Mouse (Mus musculus) embryonic facial prominence, embryonic 10.5 days (tissue): ENCODE measurements around the gene Lsm7. TPM values are rescaled to one million over a fixed set of nuclear protein-coding genes. Genes with fewer than 3 reads are reported as not detected.
A peak's percentile ranks its signal among the peaks of the same experiment; 100 is the strongest.

ENCODE experiments used
- DNase-seq: peaks from one replicate; pipeline ENCODE4 v3.0.0-alpha.2; 2017; ENCODE audit warnings: low spot score
- H3K27ac ChIP-seq: fragments of 300-500 bp; sonication (generic); replicated peaks from 2 replicates; pipeline ENCODE4 v1.5.1; 2016; ENCODE audit warnings: mild to moderate bottlenecking
- H3K27me3 ChIP-seq: fragments of 300-500 bp; sonication (generic); replicated peaks from 2 replicates; pipeline ENCODE4 v1.6.1; 2016; ENCODE audit warnings: low read depth, mild to moderate bottlenecking; ENCODE audit not compliant: poor library complexity, severe bottlenecking
- H3K36me3 ChIP-seq: fragments of 300-500 bp; sonication (generic); replicated peaks from 2 replicates; pipeline ENCODE4 v1.6.1; 2016; ENCODE audit warnings: mild to moderate bottlenecking, moderate library complexity
- H3K4me1 ChIP-seq: fragments of 300-500 bp; sonication (generic); 2 replicates; pipeline ENCODE4 v1.6.1; 2016
- H3K4me3 ChIP-seq: fragments of 300-500 bp; sonication (generic); 2 replicates; pipeline ENCODE4 v1.5.1; 2016; ENCODE audit warnings: mild to moderate bottlenecking, moderate library complexity
- H3K9me3 ChIP-seq: fragments of 300-500 bp; sonication (generic); 2 replicates; pipeline ENCODE4 v1.6.1; 2016; ENCODE audit warnings: mild to moderate bottlenecking
- WGBS: fragments of 180-500 bp; shearing (Covaris S2); methylation state at CpG from one replicate; pipeline ENCODE4 v1.1.7; 2016; 5-methylcytosine and 5-hydroxymethylcytosine counted together
- polyA plus RNA-seq: library from polyadenylated mRNA; unstranded; fragments of >200 nt; fragmentation: Nextera tagmentation; extraction: Ambion mirVana; gene quantifications from 2 replicates; pipeline ENCODE4 v1.2.1, GENCODE M21; 2016

Gene Lsm7
- polyA plus RNA-seq, 1 experiment from 2014 or later: 364 TPM

DNA sequence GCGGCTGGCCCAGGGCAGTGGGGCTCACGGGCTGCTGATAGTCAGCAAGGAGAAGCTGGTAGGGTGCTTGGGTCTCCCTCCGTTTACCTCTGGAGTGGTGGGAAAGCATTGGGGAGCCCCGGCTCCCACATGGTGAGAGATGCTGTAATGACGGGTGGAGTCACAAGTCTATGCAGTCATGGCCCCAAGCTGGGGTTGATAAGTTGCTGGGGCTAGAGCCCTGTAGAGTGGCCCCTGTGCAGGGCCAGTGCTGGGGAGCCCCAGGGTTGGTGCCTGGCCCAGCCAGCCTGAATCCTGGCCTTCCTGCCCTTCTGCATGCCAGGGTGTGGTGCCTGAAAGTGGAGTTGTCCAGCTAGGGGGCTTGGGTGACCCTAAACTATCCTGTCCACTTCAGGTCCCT lies 7.3 kb upstream of the Lsm7 start:
- DNase-seq: no peak
- Histone ChIP-seq H3K4me3 (no peak overlapping the region), H3K4me1 (peaks cover 15% of the 10 kb centered on the region), H3K36me3 (peaks cover 62% of the 10 kb centered on the region), H3K27me3 (no peaks in the 10 kb centered on the region), H3K9me3 (no peaks in the 10 kb centered on the region), H3K27ac (no peak overlapping the region)
- 95% methylated on average over 5 of the region's 5 CpGs for WGBS

DNA sequence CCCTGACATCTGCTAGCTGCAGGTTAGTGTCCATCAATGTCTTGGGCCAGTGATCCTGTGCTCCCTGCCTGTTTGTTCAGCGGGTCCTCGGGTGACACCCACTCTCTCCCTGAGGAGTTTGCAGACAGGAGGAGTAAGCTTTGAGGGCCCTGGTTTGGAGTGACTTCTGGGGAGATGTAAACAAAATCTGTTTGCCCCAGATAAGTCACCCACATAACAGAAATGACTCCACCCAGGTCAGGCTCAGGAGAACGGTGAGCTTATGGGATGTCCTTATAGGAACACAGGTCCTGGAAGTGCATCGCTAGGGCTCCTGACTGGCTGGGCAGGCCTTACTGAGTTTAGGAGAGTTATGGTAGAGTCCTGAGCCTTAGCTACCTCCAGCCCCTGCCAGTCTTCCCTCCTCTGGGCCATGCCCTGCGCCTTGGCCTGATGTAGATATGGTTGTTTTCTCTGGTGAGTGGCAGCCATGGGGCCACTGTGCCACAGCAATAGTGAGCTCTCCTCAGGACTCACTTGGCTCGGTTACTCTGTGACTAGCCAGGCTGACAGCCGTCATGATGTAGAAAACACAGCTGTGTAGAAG lies 3.4 kb upstream of the Lsm7 start:
- Histone ChIP-seq H3K27me3 (no peaks in the 10 kb centered on the region), H3K4me3 (no peak overlapping the region), H3K4me1 (peaks cover 52% of the 10 kb centered on the region), H3K36me3 (peaks cover 27% of the 10 kb centered on the region), H3K9me3 (no peaks in the 10 kb centered on the region), H3K27ac (no peak overlapping the region)
- no peak for DNase-seq
- WGBS: 82% methylated on average over 7 of the region's 7 CpGs

DNA sequence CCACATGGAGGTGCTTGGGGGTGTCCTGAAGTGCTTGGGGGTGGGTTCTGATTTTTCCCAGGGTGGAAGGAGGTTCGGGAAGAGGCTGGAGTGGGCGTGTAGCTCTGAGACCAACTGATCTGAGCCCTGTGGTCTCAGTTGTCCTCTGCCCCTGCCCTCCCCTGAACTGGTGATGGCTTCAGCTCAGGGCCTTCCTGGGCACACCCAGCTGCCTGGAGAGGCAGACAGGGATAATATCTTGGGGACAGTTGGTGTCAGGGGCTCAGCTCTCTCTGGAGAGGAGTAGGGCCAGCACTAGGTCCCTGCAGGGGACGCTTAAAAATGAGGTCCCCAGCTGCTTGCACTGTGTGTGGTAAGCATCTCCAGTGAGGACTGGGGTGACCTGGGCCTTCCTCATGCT lies 2.8 kb upstream of the Lsm7 start:
- H3K4me1 ChIP-seq: peaks cover 55% of the 10 kb centered on the region
- H3K27me3 ChIP-seq: no peaks in the 10 kb centered on the region
- peak overlapping the region; percentile 34 for H3K4me3 ChIP-seq
- H3K9me3 ChIP-seq: no peaks in the 10 kb centered on the region
- H3K36me3 ChIP-seq: peaks cover 27% of the 10 kb centered on the region
- 42% methylated on average over 3 of the region's 3 CpGs for WGBS
- DNase-seq: no peak
- peak overlapping the region; percentile 76 for H3K27ac ChIP-seq

- Histone ChIP-seq H3K36me3 (peaks cover 26% of the 10 kb centered on the region), H3K27me3 (no peaks in the 10 kb centered on the region), H3K9me3 (no peaks in the 10 kb centered on the region), H3K27ac (peak overlapping the region; percentile 76), H3K4me3 (peak overlapping the region; percentile 34), H3K4me1 (peaks cover 55% of the 10 kb centered on the region)
- no peak for DNase-seq
- WGBS: 41% methylated on average over 8 of the region's 8 CpGs
Observed at GRCm38 (mm10) chr10:80857386-80857785, 2.4 kb upstream of the Lsm7 start.

GRCm38 (mm10) chr10:80856908-80857307 lies 1.9 kb upstream of the Lsm7 start:
- Histone ChIP-seq H3K4me1 (peaks cover 55% of the 10 kb centered on the region), H3K36me3 (peaks cover 26% of the 10 kb centered on the region), H3K9me3 (no peaks in the 10 kb centered on the region), H3K27me3 (no peaks in the 10 kb centered on the region), H3K27ac (0 out of 2 replicates have a peak overlapping the region, but pooled peaks have one; percentile 76), H3K4me3 (peak overlapping the region; percentile 34; the same call in 1 of the 2 replicates)
- DNase-seq: no peak
- 70% methylated on average over 5 of the region's 5 CpGs for WGBS

- Histone ChIP-seq H3K27ac (peak overlapping the region; percentile 19; the same call in 1 of the 2 replicates), H3K4me3 (peak overlapping the region; percentile 100)
- peak; percentile 41 for DNase-seq
Observed at GRCm38 (mm10) chr10:80856267-80856666, 1.3 kb upstream of the Lsm7 start.

DNA sequence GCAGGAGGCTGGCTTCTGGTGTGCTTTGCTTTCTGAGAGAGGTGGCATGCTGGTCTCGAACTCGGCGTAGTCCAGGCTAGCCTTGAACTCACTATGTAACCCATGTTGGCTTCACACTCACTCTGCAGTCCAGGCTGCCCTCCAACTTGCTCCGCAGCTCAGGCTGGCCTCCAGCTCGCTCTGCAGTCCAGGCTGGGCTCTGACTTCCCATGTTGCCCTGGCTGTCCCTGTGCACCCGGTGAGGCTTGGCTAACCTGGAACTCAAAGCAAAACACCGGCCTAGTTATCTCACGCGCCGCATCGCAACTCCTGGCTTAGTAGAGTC lies 702 bp upstream of the Lsm7 start:
- Histone ChIP-seq H3K27ac (peak overlapping the region; percentile 91), H3K27me3 (no peaks in the 10 kb centered on the region), H3K4me3 (peak overlapping the region; percentile 100), H3K9me3 (no peaks in the 10 kb centered on the region), H3K4me1 (peaks cover 55% of the 10 kb centered on the region), H3K36me3 (peaks cover 28% of the 10 kb centered on the region)
- 27% methylated on average over 11 of the region's 11 CpGs for WGBS
- DNase-seq: peak; percentile 37

More at GRCm38 (mm10) chr10:80856267-80856666, 1.3 kb upstream of the Lsm7 start:
- Histone ChIP-seq H3K9me3 (no peaks in the 10 kb centered on the region), H3K4me1 (peaks cover 55% of the 10 kb centered on the region), H3K27me3 (no peaks in the 10 kb centered on the region), H3K36me3 (peaks cover 26% of the 10 kb centered on the region)
- 57% methylated on average over 3 of the region's 3 CpGs for WGBS

DNA sequence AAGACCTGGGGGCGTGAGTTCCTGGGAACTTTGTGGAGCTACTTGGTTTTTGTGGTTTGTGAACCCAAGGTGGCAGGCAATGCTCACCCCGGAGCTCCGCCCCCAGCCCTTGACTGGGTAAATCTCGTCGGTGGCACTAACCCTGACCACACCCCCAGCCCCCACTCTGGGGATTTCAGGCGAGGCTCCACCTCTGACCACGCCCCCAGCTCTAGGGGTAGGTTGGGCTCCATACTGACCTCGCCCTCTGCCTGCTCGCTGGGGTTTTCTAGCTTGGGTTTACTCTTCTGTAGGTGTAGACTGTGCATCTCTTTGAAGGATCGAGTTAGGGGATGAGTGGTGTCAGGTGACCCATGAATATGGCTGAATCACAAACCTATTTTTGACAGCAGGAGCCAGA lies 6.4 kb downstream of the Lsm7 start:
- DNase-seq: peak; percentile 57
- Histone ChIP-seq H3K36me3 (peaks cover 34% of the 10 kb centered on the region), H3K27ac (no peak overlapping the region), H3K4me1 (peaks cover 26% of the 10 kb centered on the region), H3K27me3 (peaks cover 30% of the 10 kb centered on the region), H3K4me3 (0 out of 2 replicates have a peak overlapping the region, but pooled peaks have one; percentile 8), H3K9me3 (no peaks in the 10 kb centered on the region)
- WGBS: 10% methylated on average over 10 of the region's 10 CpGs

DNA sequence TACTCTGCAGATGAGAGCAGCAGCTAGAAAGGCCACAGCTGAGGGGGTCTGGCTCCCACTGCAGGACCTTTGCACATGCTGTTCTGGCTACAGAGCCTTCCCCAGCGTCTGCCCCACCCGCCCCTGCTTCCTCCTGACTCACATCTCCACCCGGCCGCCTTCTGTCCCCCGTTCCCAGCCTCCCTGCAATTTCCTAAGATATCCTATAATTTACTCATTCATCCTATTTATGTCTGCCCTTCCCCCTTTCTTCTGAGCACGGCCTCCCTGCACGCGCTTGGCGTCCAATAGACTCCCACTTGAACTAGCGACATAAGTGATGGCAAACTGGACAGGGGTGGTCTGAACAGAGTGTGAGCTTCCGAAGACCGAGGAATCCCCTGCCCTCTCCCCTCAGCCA lies 9.3 kb downstream of the Lsm7 start:
- WGBS: 81% methylated on average over 12 of the region's 12 CpGs

GRCm38 (mm10) chr10:80845055-80845693 lies 9.8 kb downstream of the Lsm7 start:
- H3K27me3 ChIP-seq: peaks cover 63% of the 10 kb centered on the region
- peaks cover 38% of the 10 kb centered on the region for H3K4me1 ChIP-seq
- no peak overlapping the region for H3K27ac ChIP-seq
- no peaks in the 10 kb centered on the region for H3K9me3 ChIP-seq
- peak overlapping the region; percentile 65; the same call in 1 of the 2 replicates for H3K4me3 ChIP-seq
- peaks cover 3% of the 10 kb centered on the region for H3K36me3 ChIP-seq
- WGBS: 68% methylated on average over 8 of the region's 8 CpGs
- DNase-seq: no peak

More for the DNA sequence above, 9.3 kb downstream of the Lsm7 start:
- peaks cover 9% of the 10 kb centered on the region for H3K36me3 ChIP-seq
- no peak for DNase-seq
- no peak overlapping the region for H3K4me3 ChIP-seq
- peaks cover 58% of the 10 kb centered on the region for H3K27me3 ChIP-seq
- H3K4me1 ChIP-seq: peaks cover 38% of the 10 kb centered on the region
- H3K27ac ChIP-seq: no peak overlapping the region
- no peaks in the 10 kb centered on the region for H3K9me3 ChIP-seq

DNA sequence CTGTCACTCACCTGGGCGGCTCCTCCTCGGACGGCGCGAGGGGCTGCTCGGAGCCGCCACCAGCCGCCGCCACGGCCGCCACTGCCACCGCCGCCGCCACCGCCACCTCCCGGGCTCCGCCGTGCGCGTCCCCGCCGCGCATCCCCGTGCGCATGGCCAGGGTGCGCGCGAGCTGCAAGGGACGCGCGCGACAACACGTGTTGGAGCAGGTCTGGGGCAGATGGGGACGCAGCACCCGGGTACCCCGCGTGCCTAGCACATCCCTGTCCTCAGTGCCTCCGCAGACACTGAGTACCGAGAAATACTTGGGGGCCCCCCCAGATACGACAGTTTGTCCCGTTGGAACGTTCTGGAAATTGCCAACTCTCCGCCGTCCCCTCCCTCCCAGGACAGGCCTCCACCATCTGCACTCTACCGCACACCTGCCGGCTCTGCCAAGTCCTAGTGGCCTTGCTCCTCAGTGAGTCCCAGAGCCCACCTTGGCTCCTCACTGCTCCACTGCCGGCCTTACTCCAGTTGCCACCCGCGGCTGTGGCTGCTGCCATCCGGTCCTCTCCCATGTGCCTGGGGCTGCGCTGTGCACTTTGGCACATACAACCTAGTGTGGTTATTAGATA lies 11.0 kb downstream of the Lsm7 start, which contains the start of gene Lingo3:
Gene Lingo3 (minus strand): TSS at position 109 of the 617 bp plus-strand sequence.
- H3K4me1 ChIP-seq: peaks cover 35% of the 10 kb centered on the region
- WGBS: 5% methylated on average over 51 of the region's 51 CpGs
- H3K36me3 ChIP-seq: no peaks in the 10 kb centered on the region
- peak; percentile 56 for DNase-seq
- peak within 1 kb of the TSS; percentile 65 for H3K27ac ChIP-seq
- no peaks in the 10 kb centered on the region for H3K9me3 ChIP-seq
- H3K4me3 ChIP-seq: peak within 1 kb of the TSS; percentile 65
- H3K27me3 ChIP-seq: peaks cover 63% of the 10 kb centered on the region

- Histone ChIP-seq H3K27me3 (peaks cover 65% of the 10 kb centered on the region), H3K4me1 (peaks cover 28% of the 10 kb centered on the region), H3K4me3 (peak overlapping the region; percentile 65), H3K27ac (peak overlapping the region; percentile 65), H3K9me3 (no peaks in the 10 kb centered on the region), H3K36me3 (no peaks in the 10 kb centered on the region)
- 9% methylated on average over 32 of the region's 32 CpGs for WGBS
- DNase-seq: peak; percentile 24
Observed at GRCm38 (mm10) chr10:80843087-80843930, 11.7 kb downstream of the Lsm7 start.
